Mouse (Mus musculus) E14TG2a.4 (cell line): ENCODE measurements around the gene Flrt2.

ENCODE experiments used
- H3K27me3 ChIP-seq: 2 replicates; pipeline ENCODE4 v1.6.1; 2014; ENCODE audit warnings: low read length, control low read depth; ENCODE audit not compliant: insufficient read depth
- H3K36me3 ChIP-seq: 2 replicates; pipeline ENCODE4 v1.6.1; 2014; ENCODE audit warnings: low read length, control low read depth; ENCODE audit not compliant: insufficient read depth
- H3K4me1 ChIP-seq: replicated peaks from 2 replicates; pipeline ENCODE4 v1.6.1; 2014; ENCODE audit warnings: low read depth, low read length, control low read depth
- H3K4me3 ChIP-seq: replicated peaks from 2 replicates; pipeline ENCODE4 v1.5.1; 2014; ENCODE audit warnings: mild to moderate bottlenecking, low read length
- H3K9me3 ChIP-seq: 2 replicates; pipeline ENCODE4 v1.6.1; 2014; ENCODE audit warnings: low read length, control low read depth
- CTCF ChIP-seq: conservative IDR thresholded peaks from 2 replicates; pipeline ENCODE4 v1.5.1; 2014; ENCODE audit warnings: low read length
- NANOG ChIP-seq: IDR thresholded peaks from 2 replicates; pipeline ENCODE4 v1.6.1; 2014; ENCODE audit warnings: borderline replicate concordance, low read length, mixed read lengths
- POU5F1 ChIP-seq: IDR thresholded peaks from 2 replicates; pipeline ENCODE4 v1.6.1; 2014; ENCODE audit warnings: low read length, borderline replicate concordance

The Flrt2 gene

DNA sequence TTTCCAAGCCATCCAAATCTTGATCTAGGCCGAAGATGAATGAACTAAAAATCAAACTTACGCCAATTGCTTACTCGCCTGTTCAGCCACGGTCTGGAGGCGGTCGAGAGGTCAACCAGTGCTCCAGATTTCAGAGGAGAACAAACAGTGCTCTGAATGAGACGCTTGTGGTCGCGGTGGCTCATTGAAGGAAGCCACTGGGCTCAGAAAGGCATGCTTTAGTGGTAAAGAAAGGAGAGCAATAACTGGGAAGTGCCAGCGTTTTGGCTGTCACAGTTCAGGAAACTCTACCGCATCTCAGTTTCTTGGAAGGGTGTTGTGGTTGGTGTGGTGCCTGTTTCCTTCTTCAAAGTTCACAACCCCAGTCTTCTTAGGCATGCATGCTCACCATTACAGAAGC lies 49.3 kb downstream of the Flrt2 start:
- H3K4me1 ChIP-seq, result peaks cover 4% of the 10 kb centered on the region; the same call in 1 of the 2 replicates
- no peaks in the 10 kb centered on the region for H3K36me3 ChIP-seq
- TF ChIP-seq POU5F1, result no peak
- H3K4me3 ChIP-seq, result no peak overlapping the region
- H3K27me3 ChIP-seq, result no peaks in the 10 kb centered on the region
- no peaks in the 10 kb centered on the region for H3K9me3 ChIP-seq

DNA sequence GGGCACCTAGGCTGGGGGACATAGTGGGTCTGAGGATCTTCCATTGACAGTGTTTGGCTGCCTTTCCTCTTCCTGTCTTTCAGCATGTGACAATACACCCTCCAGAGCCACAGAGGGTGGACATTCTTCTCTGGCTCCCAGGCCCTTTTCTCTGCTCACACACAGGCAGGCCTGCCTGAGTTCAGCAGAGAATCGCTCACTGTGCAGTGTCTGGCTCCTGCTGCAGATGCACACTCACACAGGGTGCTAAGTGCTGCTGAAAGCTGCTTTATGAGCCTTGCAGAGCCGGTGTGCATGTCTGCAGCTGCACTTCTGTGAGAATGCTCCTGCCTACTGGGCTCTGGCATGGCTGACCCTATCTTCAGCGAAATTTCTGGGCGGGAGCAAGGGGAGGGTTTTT lies 52.3 kb downstream of the Flrt2 start:
- Histone ChIP-seq H3K36me3 (no peaks in the 10 kb centered on the region), H3K4me1 (peaks cover 4% of the 10 kb centered on the region; the same call in 1 of the 2 replicates), H3K4me3 (no peak overlapping the region), H3K27me3 (no peaks in the 10 kb centered on the region), H3K9me3 (no peaks in the 10 kb centered on the region)
- TF ChIP-seq NANOG, result no peak
- TF ChIP-seq POU5F1, result no peak
- no peak for TF ChIP-seq CTCF

DNA sequence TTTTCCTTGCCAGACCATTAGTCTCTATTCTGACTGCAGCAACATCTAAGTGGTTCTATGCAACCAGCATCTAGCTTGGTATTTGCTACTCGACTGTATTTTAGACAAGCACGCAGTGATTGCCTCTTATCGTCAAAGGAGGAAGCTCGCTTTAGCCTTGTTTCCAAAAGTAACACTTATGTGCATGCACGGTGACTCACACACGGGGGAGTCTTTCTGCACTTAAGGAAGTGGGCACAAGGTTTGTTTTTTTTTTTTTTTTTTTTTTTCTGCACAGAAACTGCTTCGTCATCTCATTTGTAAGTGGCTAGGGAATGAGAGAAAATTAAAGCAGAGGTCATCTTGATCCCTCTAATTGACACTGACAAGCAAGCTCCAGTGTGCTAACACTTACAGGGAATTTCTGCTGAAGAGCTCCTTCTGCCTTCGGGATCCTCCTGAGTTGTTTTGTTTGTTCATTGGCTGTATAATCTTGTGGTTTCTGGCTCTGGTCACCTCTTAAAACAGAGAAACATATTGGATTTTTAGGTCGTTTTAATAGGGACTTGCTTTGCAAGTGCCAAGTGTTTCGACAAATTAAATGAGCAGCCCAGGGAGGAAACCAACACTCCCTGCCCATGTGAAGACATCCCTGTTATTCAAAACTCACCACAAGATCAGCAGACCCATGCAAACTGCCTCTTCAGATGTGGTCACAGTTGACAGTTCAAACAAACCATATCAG lies 55.0 kb downstream of the Flrt2 start:
- TF ChIP-seq POU5F1 (no peak), CTCF (no peak), NANOG (no peak)

DNA sequence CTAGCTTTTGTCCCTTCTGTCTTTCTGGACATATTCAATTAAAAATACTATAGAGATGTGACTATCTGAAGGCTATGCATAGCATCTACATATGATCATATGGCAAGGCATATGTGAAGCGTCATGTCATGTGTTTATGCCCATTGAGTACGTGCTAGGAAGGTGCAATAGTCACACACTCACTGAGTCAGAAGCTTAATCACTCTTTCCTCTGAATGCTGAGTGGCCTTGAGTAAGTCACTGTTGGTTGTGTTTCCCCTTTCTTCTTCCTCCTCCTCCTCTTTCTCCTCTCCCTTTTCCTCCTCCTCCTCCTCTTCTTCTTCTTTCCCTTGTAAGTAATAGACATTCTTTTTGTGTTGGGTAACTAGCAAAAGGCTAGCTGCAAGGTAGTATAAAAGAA lies 56.7 kb downstream of the Flrt2 start:
- TF ChIP-seq NANOG (no peak), CTCF (no peak), POU5F1 (no peak)
- peaks cover 4% of the 10 kb centered on the region; the same call in 1 of the 2 replicates for H3K4me1 ChIP-seq
- H3K4me3 ChIP-seq, result no peak overlapping the region
- H3K9me3 ChIP-seq, result no peaks in the 10 kb centered on the region
- H3K36me3 ChIP-seq, result no peaks in the 10 kb centered on the region
- H3K27me3 ChIP-seq, result no peaks in the 10 kb centered on the region

More for the DNA sequence above, 55.0 kb downstream of the Flrt2 start:
- no peak overlapping the region for H3K4me3 ChIP-seq
- H3K4me1 ChIP-seq, result peaks cover 4% of the 10 kb centered on the region; the same call in 1 of the 2 replicates
- no peaks in the 10 kb centered on the region for H3K27me3 ChIP-seq
- H3K9me3 ChIP-seq, result no peaks in the 10 kb centered on the region
- no peaks in the 10 kb centered on the region for H3K36me3 ChIP-seq

DNA sequence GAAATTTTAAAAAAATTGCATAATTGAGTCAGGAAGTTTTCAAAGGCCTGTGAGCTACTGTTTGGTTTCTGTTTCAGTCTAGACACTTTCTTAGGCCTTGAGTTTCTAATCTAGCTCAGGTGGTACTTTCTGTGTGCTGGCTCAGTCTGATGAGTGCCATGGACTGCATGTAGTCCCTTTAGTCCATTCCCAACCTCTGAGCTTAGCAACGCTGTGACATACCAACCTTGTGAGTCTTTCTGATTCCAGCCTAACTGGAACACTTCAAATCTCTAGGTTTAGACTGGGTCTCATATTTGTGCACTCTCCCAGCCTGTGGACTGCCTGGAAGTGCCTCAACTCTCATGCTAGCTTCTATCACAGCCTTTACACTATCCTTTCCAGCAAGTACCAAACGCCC lies 57.2 kb downstream of the Flrt2 start:
- TF ChIP-seq NANOG (no peak), CTCF (no peak)
- Histone ChIP-seq H3K27me3 (no peaks in the 10 kb centered on the region), H3K4me1 (peaks cover 3% of the 10 kb centered on the region; the same call in 1 of the 2 replicates), H3K9me3 (no peaks in the 10 kb centered on the region), H3K36me3 (no peaks in the 10 kb centered on the region), H3K4me3 (no peak overlapping the region)

DNA sequence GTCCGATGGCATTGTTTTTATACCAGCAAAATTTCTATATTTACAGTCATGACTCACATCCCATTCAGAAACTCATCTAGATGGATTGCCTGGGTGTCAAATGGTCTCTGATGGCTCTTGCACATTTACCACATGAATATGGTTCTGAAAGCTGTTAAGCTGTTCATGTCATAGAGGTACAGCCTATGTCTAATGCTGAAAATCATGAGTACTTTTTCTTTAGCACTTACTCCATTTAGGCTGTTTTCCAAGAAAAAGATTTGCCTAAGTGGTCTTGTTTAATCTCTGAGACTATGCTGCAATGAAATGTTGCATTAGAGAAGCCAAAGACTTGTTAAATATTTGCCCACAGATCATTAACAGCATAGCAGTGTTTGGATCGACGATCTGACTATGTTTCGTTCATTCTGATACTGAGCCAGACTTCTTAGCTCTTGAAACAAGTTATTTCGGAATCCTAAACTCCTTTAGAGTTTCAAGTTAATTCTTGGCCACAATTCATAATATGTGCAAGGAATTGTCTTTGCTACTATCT lies 67.3 kb downstream of the Flrt2 start:
- TF ChIP-seq NANOG (no peak), CTCF (no peak), POU5F1 (no peak)
- Histone ChIP-seq H3K36me3 (no peaks in the 10 kb centered on the region), H3K27me3 (no peaks in the 10 kb centered on the region)

DNA sequence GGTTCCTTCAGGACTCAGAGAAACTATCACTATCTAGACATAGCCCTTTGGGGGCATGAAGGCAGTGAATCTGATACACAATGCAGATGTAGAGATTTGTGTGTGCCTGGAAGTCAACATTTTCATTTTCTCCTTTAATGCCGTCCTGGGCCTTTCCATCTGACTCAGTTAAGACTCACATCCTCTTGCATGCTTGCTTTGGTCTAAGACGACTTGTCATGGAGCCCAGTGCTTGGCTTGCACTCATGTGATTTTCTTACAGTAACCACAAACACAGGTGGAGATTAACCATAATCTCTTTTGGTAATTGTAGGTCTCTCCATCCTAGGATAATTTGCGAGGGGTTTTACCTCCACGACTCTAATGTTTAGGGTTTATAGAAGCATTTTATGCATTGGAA lies 73.2 kb downstream of the Flrt2 start:
- Histone ChIP-seq H3K27me3 (no peaks in the 10 kb centered on the region), H3K36me3 (no peaks in the 10 kb centered on the region), H3K9me3 (no peaks in the 10 kb centered on the region), H3K4me1 (no peaks in the 10 kb centered on the region), H3K4me3 (no peak overlapping the region)
- TF ChIP-seq POU5F1, result no peak
- TF ChIP-seq NANOG, result no peak
- TF ChIP-seq CTCF, result no peak

More for the DNA sequence above, 67.3 kb downstream of the Flrt2 start:
- Histone ChIP-seq H3K4me1 (no peaks in the 10 kb centered on the region), H3K4me3 (no peak overlapping the region), H3K9me3 (no peaks in the 10 kb centered on the region)

DNA sequence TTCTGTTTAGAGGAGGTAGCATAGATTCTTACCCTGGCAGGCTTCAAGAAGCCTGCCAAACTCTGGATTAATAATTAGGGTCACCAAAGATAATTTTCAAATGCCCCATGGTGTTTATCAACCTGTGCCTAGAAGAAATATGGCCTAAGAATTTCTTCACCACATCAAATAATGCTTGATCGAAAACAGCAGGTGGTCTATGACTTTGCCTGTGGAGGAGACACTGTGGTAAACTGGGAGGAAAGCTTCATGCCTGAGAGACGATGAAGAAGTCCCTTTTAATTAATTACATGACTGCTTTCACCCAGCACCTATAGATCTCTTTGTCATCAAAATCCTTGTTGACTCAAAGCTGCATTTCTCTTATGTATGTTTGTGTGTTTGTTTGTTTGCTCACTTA lies 77.0 kb downstream of the Flrt2 start:
- no peak overlapping the region for H3K4me3 ChIP-seq
- TF ChIP-seq POU5F1 (no peak), CTCF (no peak), NANOG (no peak)
- H3K27me3 ChIP-seq, result no peaks in the 10 kb centered on the region

DNA sequence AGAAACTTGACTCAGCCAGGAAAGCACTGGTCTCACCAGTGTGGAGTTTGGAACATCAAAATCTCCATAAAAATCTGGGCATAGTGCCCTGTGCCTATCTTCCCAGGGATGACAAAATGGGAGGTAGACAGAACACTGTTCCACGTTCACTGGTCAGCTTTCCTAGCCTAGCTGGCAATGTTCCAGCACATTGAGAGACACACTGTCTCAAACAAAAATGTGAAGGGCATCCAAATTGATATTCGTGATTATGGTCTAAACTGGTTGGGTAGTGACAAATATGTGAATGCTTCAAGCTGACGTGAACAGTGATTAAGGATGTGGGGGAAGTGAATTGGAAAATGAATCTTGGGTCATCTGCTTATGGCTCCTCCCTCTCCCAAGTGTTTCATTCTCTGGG lies 78.2 kb downstream of the Flrt2 start:
- Histone ChIP-seq H3K4me1 (no peaks in the 10 kb centered on the region), H3K4me3 (no peak overlapping the region), H3K36me3 (no peaks in the 10 kb centered on the region), H3K9me3 (no peaks in the 10 kb centered on the region), H3K27me3 (no peaks in the 10 kb centered on the region)
- no peak for TF ChIP-seq POU5F1
- no peak for TF ChIP-seq CTCF
- TF ChIP-seq NANOG, result no peak

More for the DNA sequence above, 77.0 kb downstream of the Flrt2 start:
- H3K4me1 ChIP-seq, result no peaks in the 10 kb centered on the region
- H3K9me3 ChIP-seq, result no peaks in the 10 kb centered on the region
- H3K36me3 ChIP-seq, result no peaks in the 10 kb centered on the region
